Mouse (Mus musculus): ENCODE results near the gene Fcho1. TPM values are rescaled to one million over a fixed set of nuclear protein-coding genes. Genes with fewer than 3 reads are reported as not detected.

Fcho1 gene
- polyA plus RNA-seq, 1 experiment from 2014 or later: 6.1 TPM

DNA sequence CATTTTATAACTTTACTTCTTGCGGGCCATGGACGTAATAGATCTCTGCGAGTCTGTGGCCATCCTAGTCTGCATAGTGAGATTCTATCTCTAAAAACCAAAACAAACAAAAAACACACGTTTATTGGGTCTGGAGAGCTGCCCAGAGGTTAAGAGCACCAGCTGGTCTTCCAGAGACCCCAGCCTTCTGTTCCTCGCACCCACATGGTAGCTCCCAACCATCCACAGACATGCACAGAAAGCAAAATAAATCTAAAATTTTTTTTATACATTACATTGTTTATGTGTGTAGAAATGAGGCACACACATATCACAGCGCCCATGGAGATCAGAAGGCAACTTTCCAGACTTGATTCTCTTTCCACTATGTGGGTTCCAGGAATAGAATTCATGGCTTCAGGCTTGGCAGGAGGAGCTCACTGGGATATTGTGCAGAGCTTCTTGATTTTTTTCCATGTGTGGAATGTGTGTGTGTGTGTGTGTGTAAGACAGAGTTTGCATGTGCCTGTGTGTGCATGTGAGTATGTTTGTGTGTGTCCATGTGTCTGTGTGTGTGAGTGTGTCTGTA, 53.3 kb downstream of the Fcho1 start:
- H3K9ac ChIP-seq (ENCODE audit: low read length): peak overlapping the region; percentile 67; the same call in 1 of the 2 replicates
- peaks cover 19% of the 10 kb centered on the region for H3K4me1 ChIP-seq (ENCODE audit: control insufficient read depth, insufficient read depth, low read length)
- WGBS: 63% methylated on average over 6 of the region's 6 CpGs
- no peaks in the 10 kb centered on the region for H3K9me3 ChIP-seq (replicated peaks; ENCODE audit: control insufficient read depth, low read length)
- H3K27me3 ChIP-seq (ENCODE audit: control insufficient read depth, insufficient read depth, low read length): peaks cover 14% of the 10 kb centered on the region
- no peak overlapping the region for H3K27ac ChIP-seq (ENCODE audit: low read length)
- H3K4me3 ChIP-seq (replicated peaks; ENCODE audit: low read length): peak overlapping the region; percentile 56
- ATAC-seq (ENCODE audit: insufficient read depth, low FRiP score): no peak
- peak overlapping the region; percentile 98 for H3K4me2 ChIP-seq (ENCODE audit: low read depth, low read length)
- no peaks in the 10 kb centered on the region for H3K36me3 ChIP-seq (ENCODE audit: control insufficient read depth, insufficient read depth, low read length)

DNA sequence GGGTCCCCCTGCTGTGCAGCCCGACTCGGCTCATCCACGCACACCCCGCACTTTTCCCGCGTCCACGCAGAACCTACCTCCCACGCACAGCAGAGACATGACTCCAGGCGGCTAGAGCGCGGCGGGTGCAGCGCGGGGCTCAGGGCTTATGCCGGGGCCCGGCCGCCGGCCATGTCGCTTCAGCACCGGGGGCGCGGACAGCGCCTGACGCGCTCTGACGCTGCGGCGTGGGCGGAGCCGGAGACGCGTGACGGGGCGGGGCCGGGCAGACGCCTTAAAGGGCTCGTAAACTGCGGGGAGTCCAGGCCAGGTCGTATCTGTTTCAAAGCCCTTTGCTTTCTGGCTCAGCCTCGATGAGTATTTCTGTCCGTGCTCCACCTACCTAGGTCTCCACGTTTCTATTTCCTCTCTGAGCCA, 54.0 kb downstream of the Fcho1 start, which contains the start of gene Unc13a:
Gene Unc13a, minus strand, starts transcription at position 209 of the 417 bp plus-strand sequence.
- 0% methylated on average over 42 of the region's 42 CpGs for WGBS
- ATAC-seq (ENCODE audit: insufficient read depth, low FRiP score): peak; percentile 71
- peaks cover 14% of the 10 kb centered on the region for H3K27me3 ChIP-seq (ENCODE audit: control insufficient read depth, insufficient read depth, low read length)
- peak within 1 kb of the TSS; percentile 56 for H3K4me3 ChIP-seq (replicated peaks; ENCODE audit: low read length)
- peak within 1 kb of the TSS; percentile 33; the same call in 1 of the 2 replicates for H3K27ac ChIP-seq (ENCODE audit: low read length)
- H3K9me3 ChIP-seq (replicated peaks; ENCODE audit: control insufficient read depth, low read length): no peaks in the 10 kb centered on the region
- H3K4me1 ChIP-seq (ENCODE audit: control insufficient read depth, insufficient read depth, low read length): peaks cover 19% of the 10 kb centered on the region
- no peaks in the 10 kb centered on the region for H3K36me3 ChIP-seq (ENCODE audit: control insufficient read depth, insufficient read depth, low read length)
- H3K4me2 ChIP-seq (ENCODE audit: low read depth, low read length): peak within 1 kb of the TSS; percentile 98
- H3K9ac ChIP-seq (ENCODE audit: low read length): peak within 1 kb of the TSS; percentile 67

DNA sequence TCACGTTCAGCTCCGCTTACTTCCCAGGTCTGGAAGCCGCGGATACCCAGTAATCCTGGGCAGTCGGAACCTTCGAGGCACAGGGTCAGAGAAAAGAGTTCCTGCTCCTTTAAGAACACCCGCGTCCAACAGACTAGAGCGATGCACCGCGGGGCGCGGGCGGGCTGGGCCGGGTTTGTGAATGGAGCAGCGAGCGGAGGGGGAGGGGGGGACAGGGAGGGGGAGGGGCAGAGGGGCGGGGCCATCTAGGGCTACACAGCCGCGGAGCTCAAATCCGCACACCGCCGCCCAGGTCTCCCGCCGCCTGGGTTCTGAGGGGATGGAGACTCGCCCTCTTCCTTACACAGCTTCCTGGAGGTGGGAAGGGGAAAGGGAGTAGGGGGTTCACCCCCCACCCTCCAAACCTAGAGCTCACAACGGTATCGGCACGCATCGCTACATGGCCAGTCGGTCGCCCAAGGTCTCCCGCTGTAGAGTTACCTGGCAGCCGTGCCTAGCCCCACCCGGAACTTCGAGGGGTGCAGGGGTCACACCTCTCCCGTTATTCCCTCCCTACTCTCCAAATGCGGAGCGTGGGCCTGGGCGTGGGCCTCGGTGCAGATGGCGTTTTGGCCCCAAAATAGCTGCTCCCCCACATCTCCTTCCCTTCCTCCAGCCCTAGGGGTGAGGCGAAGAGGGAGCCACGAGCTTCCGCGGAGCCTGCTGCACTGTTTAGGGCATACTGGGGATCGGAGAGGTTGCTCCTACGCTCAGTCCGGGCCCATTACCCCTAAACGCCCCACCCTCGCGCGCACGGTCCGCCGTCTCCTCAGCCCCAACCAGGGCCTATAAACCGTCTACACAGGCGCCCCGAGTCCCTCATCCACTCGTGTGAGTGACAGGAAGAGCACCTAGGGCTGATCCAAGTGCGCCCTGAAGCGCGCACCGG, 54.6 kb downstream of the Fcho1 start:
- peak overlapping the region; percentile 98 for H3K4me2 ChIP-seq (ENCODE audit: low read depth, low read length)
- H3K27ac ChIP-seq (ENCODE audit: low read length): no peak overlapping the region
- H3K27me3 ChIP-seq (ENCODE audit: control insufficient read depth, insufficient read depth, low read length): peaks cover 14% of the 10 kb centered on the region
- peak; percentile 12; the same call in 1 of the 2 replicates for ATAC-seq (ENCODE audit: insufficient read depth, low FRiP score)
- H3K9ac ChIP-seq (ENCODE audit: low read length): peak overlapping the region; percentile 46
- H3K36me3 ChIP-seq (ENCODE audit: control insufficient read depth, insufficient read depth, low read length): no peaks in the 10 kb centered on the region
- H3K9me3 ChIP-seq (replicated peaks; ENCODE audit: control insufficient read depth, low read length): no peaks in the 10 kb centered on the region
- peaks cover 22% of the 10 kb centered on the region for H3K4me1 ChIP-seq (ENCODE audit: control insufficient read depth, insufficient read depth, low read length)
- WGBS: under 1% methylated on average over 59 of the region's 64 CpGs
- H3K4me3 ChIP-seq (replicated peaks; ENCODE audit: low read length): peak overlapping the region; percentile 56

DNA sequence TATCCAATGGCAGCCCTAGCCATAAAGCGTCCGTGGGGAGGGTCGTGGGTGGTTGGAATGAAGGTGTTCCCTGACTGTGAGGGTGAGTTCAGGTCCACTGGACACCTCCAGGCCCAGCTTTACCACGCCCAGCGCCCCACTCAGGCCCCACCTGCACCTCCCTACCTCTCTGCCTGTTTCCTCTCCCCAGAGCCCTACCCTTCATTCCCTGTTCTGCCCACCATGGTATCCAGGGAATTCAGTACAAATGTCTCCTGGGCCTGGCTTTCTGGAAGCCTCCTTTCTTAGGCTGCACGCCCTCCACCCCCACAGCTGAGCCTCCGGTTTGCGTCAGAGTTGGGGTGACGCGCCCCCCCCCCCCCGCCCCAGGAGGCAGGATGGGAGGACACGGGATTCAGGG, 55.3 kb downstream of the Fcho1 start:
- Histone ChIP-seq H3K9ac (ENCODE audit: low read length) (peak overlapping the region; percentile 46), H3K27ac (ENCODE audit: low read length) (no peak overlapping the region), H3K9me3 (replicated peaks; ENCODE audit: control insufficient read depth, low read length) (no peaks in the 10 kb centered on the region), H3K27me3 (ENCODE audit: control insufficient read depth, insufficient read depth, low read length) (peaks cover 14% of the 10 kb centered on the region), H3K4me2 (ENCODE audit: low read depth, low read length) (peak overlapping the region; percentile 98), H3K4me3 (replicated peaks; ENCODE audit: low read length) (peak overlapping the region; percentile 56), H3K36me3 (ENCODE audit: control insufficient read depth, insufficient read depth, low read length) (no peaks in the 10 kb centered on the region), H3K4me1 (ENCODE audit: control insufficient read depth, insufficient read depth, low read length) (peaks cover 27% of the 10 kb centered on the region)
- ATAC-seq (ENCODE audit: insufficient read depth, low FRiP score): no peak
- WGBS: 15% methylated on average over 12 of the region's 12 CpGs

DNA sequence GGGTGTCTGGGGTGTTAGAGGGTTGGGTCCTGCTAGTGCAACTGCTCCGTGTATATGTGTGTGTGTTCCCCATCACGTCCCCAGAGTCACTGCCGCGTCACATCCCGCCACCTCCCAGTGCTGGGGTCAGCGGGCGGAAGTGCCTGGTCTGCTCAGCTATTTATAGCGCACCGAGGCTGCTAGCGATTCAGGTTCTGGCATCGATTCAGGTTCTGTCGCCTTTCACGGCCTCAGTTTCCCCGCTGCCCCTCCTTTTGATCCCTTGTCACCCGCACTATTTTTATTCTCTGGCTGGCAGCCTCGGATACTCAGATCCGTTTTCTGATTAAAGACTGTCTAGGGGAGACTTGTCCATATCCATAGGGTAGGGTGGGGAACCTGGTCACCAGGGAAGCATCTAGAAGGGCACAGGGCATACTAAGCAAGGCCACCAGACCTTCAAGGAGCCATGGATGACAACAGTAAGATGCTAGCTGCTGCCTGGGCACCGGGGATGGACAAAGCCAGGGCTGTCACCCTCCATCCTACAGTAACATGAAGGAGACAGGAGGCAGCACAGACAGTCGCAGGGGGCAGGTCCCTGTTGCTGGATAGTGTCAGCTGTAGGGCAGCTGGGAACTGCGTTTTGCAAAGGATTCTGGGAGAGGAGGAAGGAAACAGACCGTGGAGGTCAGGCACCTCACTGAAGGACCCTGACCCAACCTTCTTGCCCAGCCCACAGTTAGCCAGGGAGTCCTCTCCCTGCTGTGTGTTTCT, 57.1 kb downstream of the Fcho1 start:
- WGBS: 1% methylated on average over 21 of the region's 21 CpGs

DNA sequence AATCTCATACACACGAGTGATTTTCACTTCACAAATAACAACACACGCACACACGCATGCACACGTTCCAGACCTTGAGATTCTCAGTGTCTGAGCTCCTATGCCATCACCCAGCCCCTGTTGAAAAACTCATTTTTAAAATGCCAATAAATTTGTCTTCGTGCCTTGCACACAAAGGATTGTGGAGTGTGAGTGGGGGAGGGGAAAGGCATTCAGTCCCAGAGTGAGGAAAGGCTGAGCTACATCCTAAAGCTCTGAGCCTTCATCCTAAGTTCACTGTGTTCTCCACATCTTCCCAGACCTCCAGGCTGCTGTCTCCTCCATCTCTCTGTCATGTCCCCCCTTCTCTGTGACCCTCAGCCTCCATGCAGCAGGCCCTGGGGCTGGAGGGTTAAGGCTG, 58.3 kb downstream of the Fcho1 start:
- Histone ChIP-seq H3K36me3 (ENCODE audit: control insufficient read depth, insufficient read depth, low read length) (no peaks in the 10 kb centered on the region), H3K4me3 (replicated peaks; ENCODE audit: low read length) (no peak overlapping the region), H3K9ac (ENCODE audit: low read length) (peak overlapping the region; percentile 35), H3K27me3 (ENCODE audit: control insufficient read depth, insufficient read depth, low read length) (peaks cover 12% of the 10 kb centered on the region), H3K4me1 (ENCODE audit: control insufficient read depth, insufficient read depth, low read length) (peaks cover 27% of the 10 kb centered on the region), H3K9me3 (replicated peaks; ENCODE audit: control insufficient read depth, low read length) (no peaks in the 10 kb centered on the region), H3K27ac (ENCODE audit: low read length) (no peak overlapping the region), H3K4me2 (ENCODE audit: low read depth, low read length) (no peak overlapping the region)
- WGBS: 56% methylated on average over 5 of the region's 5 CpGs
- ATAC-seq (ENCODE audit: insufficient read depth, low FRiP score): no peak

More for the DNA sequence above, 57.1 kb downstream of the Fcho1 start:
- no peak; the same call in 1 of the 2 replicates for ATAC-seq (ENCODE audit: insufficient read depth, low FRiP score)
- H3K9ac ChIP-seq (ENCODE audit: low read length): no peak overlapping the region; the same call in 1 of the 2 replicates
- peaks cover 14% of the 10 kb centered on the region for H3K27me3 ChIP-seq (ENCODE audit: control insufficient read depth, insufficient read depth, low read length)
- 0 out of 2 replicates have a peak overlapping the region, but pooled peaks have one; percentile 15 for H3K4me3 ChIP-seq (replicated peaks; ENCODE audit: low read length)
- peaks cover 27% of the 10 kb centered on the region for H3K4me1 ChIP-seq (ENCODE audit: control insufficient read depth, insufficient read depth, low read length)
- no peak overlapping the region for H3K27ac ChIP-seq (ENCODE audit: low read length)
- no peaks in the 10 kb centered on the region for H3K9me3 ChIP-seq (replicated peaks; ENCODE audit: control insufficient read depth, low read length)
- peak overlapping the region; percentile 50 for H3K4me2 ChIP-seq (ENCODE audit: low read depth, low read length)
- no peaks in the 10 kb centered on the region for H3K36me3 ChIP-seq (ENCODE audit: control insufficient read depth, insufficient read depth, low read length)

DNA sequence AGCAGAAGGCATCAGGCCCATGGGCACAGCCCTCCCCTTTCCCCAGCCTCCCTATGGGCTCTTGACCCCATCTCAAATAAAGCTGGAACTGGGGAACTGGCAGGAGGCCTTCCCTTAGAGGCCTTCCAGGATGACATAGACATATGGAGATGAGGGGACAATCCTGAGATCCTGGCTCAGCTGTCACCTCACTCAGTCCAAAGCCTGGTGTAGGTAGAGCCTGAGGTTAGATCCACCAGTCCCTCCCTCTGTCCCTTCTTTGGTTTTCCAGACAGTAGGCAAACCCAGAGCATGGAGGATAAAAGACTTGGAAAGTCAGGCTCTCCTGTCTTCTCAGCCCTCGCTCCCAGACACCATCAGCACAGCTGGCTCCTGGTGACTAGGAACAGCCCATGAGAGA, 58.7 kb downstream of the Fcho1 start:
- Histone ChIP-seq H3K4me2 (ENCODE audit: low read depth, low read length) (no peak overlapping the region), H3K9me3 (replicated peaks; ENCODE audit: control insufficient read depth, low read length) (no peaks in the 10 kb centered on the region), H3K4me1 (ENCODE audit: control insufficient read depth, insufficient read depth, low read length) (peaks cover 27% of the 10 kb centered on the region), H3K27ac (ENCODE audit: low read length) (no peak overlapping the region), H3K27me3 (ENCODE audit: control insufficient read depth, insufficient read depth, low read length) (peaks cover 12% of the 10 kb centered on the region), H3K4me3 (replicated peaks; ENCODE audit: low read length) (no peak overlapping the region), H3K36me3 (ENCODE audit: control insufficient read depth, insufficient read depth, low read length) (no peaks in the 10 kb centered on the region), H3K9ac (ENCODE audit: low read length) (no peak overlapping the region)
- 24% methylated on average over 1 of the region's 1 CpGs for WGBS
- ATAC-seq (ENCODE audit: insufficient read depth, low FRiP score): no peak

DNA sequence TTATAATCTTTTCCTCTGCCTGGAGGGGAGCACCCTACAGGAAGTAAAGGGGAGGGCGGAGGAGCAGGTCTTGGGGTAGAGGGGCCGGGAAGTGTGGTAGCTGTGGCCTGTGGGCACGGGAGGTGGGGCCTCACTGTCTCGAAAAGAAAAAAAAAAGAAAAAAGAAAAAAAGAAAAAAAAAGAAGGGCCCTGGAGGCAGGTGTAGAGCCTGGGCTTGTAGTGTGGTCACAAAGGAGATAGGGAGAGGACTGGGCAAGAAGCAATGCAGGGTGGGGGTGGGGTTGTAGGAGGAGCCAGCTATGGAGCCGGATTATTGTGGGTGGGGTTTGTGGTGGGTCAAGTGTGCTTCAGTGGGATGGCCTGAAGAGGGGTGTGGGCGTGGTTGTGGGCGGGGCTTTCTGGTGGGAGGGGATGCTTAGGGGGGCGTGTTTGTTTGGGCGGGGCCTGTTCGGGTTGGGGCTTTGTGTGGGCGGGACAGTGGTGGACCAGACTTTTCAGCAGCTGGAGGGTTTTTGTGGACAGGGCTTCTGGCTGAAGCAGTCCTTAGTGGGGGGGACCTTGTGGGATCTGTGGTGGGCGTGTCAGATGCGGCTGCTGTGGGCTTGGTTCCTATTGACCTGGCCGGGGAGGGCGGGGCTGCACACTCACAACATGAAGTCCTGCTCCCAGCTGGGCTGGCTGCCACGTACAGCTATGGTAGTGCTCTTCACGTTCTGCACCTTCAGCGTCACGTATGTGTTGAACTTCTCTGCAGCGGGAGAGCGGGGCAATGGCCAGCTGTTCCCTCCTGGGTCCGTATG, 60.0 kb downstream of the Fcho1 start:
- 3% methylated on average over 22 of the region's 22 CpGs for WGBS
- Histone ChIP-seq H3K27me3 (ENCODE audit: control insufficient read depth, insufficient read depth, low read length) (peaks cover 12% of the 10 kb centered on the region), H3K27ac (ENCODE audit: low read length) (no peak overlapping the region), H3K36me3 (ENCODE audit: control insufficient read depth, insufficient read depth, low read length) (no peaks in the 10 kb centered on the region), H3K4me2 (ENCODE audit: low read depth, low read length) (peak overlapping the region; percentile 57), H3K9ac (ENCODE audit: low read length) (no peak overlapping the region; the same call in 1 of the 2 replicates), H3K9me3 (replicated peaks; ENCODE audit: control insufficient read depth, low read length) (no peaks in the 10 kb centered on the region), H3K4me3 (replicated peaks; ENCODE audit: low read length) (peak overlapping the region; percentile 30), H3K4me1 (ENCODE audit: control insufficient read depth, insufficient read depth, low read length) (peaks cover 21% of the 10 kb centered on the region)
- peak; percentile 82 for ATAC-seq (ENCODE audit: insufficient read depth, low FRiP score)
